In genomic region chr5:112747306-112747930, GRCm38 (mm10) we compare ENCODE assay signal across 19 mouse cellular contexts.
DNase-seq lines count a peak whose midpoint lies in the region; ATAC-seq and TF ChIP-seq lines count a peak whose summit lies in the region.
"Had no signal": no experiment of that assay in that cellular context is flagged by ENCODE, and none has a peak within 500 bp of the region (broad histone marks: within the 10 kb centered on the region; RNA-seq: fewer than 3 reads in every experiment).

No protein-coding gene starts in this region.

- no peak overlapping the region for H3K27ac ChIP-seq in limb, embryonic 11.5 days (replicated peaks; ENCODE audit: low read depth, low read length)
- H3K27ac ChIP-seq in limb, embryonic 10.5 days, result no peak overlapping the region
- H3K27ac ChIP-seq in forebrain, postnatal 0 days (ENCODE audit: low read depth, low read length), result no peak overlapping the region
- H3K27ac ChIP-seq in midbrain, embryonic 12.5 days (replicated peaks), result peak overlapping the region; percentile 35
- H3K27ac ChIP-seq in neural tube, embryonic 15.5 days (replicated peaks), result peak overlapping the region; percentile 77
- H3K27ac ChIP-seq: embryonic facial prominence, embryonic 13.5 days; liver, embryonic 12.5 days; stomach, embryonic 15.5 days had no signal

- 31% methylated on average over 8 of the region's 8 CpGs for WGBS in limb, embryonic 11.5 days
- WGBS in limb, embryonic 10.5 days, result 40% methylated on average over 8 of the region's 8 CpGs
- 22% methylated on average over 8 of the region's 8 CpGs for WGBS in forebrain, postnatal 0 days
- 67% methylated on average over 8 of the region's 8 CpGs for WGBS in midbrain, embryonic 12.5 days
- WGBS in neural tube, embryonic 15.5 days, result 22% methylated on average over 8 of the region's 8 CpGs

- ATAC-seq in limb, embryonic 11.5 days (ENCODE audit: insufficient number of reproducible peaks, low FRiP score, low TSS enrichment, low read depth), result no peak
- peak; percentile 69; the same call in 1 of the 2 replicates for ATAC-seq in forebrain, postnatal 0 days
- no peak for ATAC-seq in midbrain, embryonic 12.5 days (ENCODE audit: low FRiP score, low read depth)
- ATAC-seq in neural tube, embryonic 15.5 days (ENCODE audit: low FRiP score), result peak; percentile 50
- ATAC-seq: activated CD4-positive, CD25-positive, alpha-beta regulatory T cell, adult 4 months; inflammation-experienced regulatory T-cells, adult 6 months; liver, embryonic 12.5 days; Patski had no signal

- H3K36me3 ChIP-seq in limb, embryonic 11.5 days (ENCODE audit: control insufficient read depth, insufficient read depth, low read length), result no peaks in the 10 kb centered on the region
- no peaks in the 10 kb centered on the region for H3K36me3 ChIP-seq in limb, embryonic 10.5 days
- no peaks in the 10 kb centered on the region for H3K36me3 ChIP-seq in forebrain, postnatal 0 days (ENCODE audit: insufficient read depth)
- no peaks in the 10 kb centered on the region for H3K36me3 ChIP-seq in midbrain, embryonic 12.5 days
- H3K36me3 ChIP-seq in neural tube, embryonic 15.5 days, result no peaks in the 10 kb centered on the region
- H3K36me3 ChIP-seq: embryonic facial prominence, embryonic 13.5 days; liver, embryonic 12.5 days; stomach, embryonic 15.5 days had no signal

- H3K4me1 ChIP-seq in limb, embryonic 11.5 days (ENCODE audit: control insufficient read depth, insufficient read depth, low read length), result no peaks in the 10 kb centered on the region; the same call in 1 of the 2 replicates
- peaks cover 46% of the 10 kb centered on the region for H3K4me1 ChIP-seq in limb, embryonic 10.5 days
- H3K4me1 ChIP-seq in forebrain, postnatal 0 days (ENCODE audit: insufficient read depth), result peaks cover 7% of the 10 kb centered on the region
- peaks cover 21% of the 10 kb centered on the region for H3K4me1 ChIP-seq in midbrain, embryonic 12.5 days
- H3K4me1 ChIP-seq in neural tube, embryonic 15.5 days, result peaks cover 36% of the 10 kb centered on the region
- H3K4me1 ChIP-seq: embryonic facial prominence, embryonic 13.5 days; liver, embryonic 12.5 days; stomach, embryonic 15.5 days had no signal

- H3K9me3 ChIP-seq in limb, embryonic 11.5 days (ENCODE audit: control insufficient read depth, low read length), result no peaks in the 10 kb centered on the region
- no peaks in the 10 kb centered on the region for H3K9me3 ChIP-seq in limb, embryonic 10.5 days (replicated peaks)
- no peaks in the 10 kb centered on the region for H3K9me3 ChIP-seq in forebrain, postnatal 0 days (ENCODE audit: low read length)
- H3K9me3 ChIP-seq in midbrain, embryonic 12.5 days, result no peaks in the 10 kb centered on the region
- H3K9me3 ChIP-seq in neural tube, embryonic 15.5 days (replicated peaks), result no peaks in the 10 kb centered on the region
- H3K9me3 ChIP-seq: embryonic facial prominence, embryonic 13.5 days; stomach, embryonic 15.5 days had no signal

- DNase-seq in limb, embryonic 11.5 days (ENCODE audit: low spot score), result no peak
- DNase-seq in limb, embryonic 10.5 days (ENCODE audit: low spot score), result no peak
- DNase-seq in forebrain, postnatal 0 days, result no peak
- DNase-seq in retina, postnatal 1 day, result no peak
- DNase-seq in adrenal gland, postnatal 14 days, result no peak
- DNase-seq: adrenal gland, postnatal 36 days; cerebellum, adult 8-10 months; gastrocnemius, postnatal 10 days; lung, embryonic 14.5 days; right cerebral cortex, postnatal 14 days; thymus, adult 2 months had no signal

- peak overlapping the region; percentile 28; the same call in 1 of the 2 replicates for H3K4me2 ChIP-seq in limb, embryonic 11.5 days (ENCODE audit: low read depth, severe bottlenecking)
- no peak overlapping the region for H3K4me2 ChIP-seq in forebrain, postnatal 0 days (ENCODE audit: low read depth)
- no peak overlapping the region for H3K4me2 ChIP-seq in midbrain, embryonic 12.5 days (replicated peaks)
- H3K4me2 ChIP-seq in neural tube, embryonic 15.5 days, result peak overlapping the region; percentile 7; the same call in 1 of the 2 replicates
- H3K4me2 ChIP-seq: embryonic facial prominence, embryonic 13.5 days; liver, embryonic 12.5 days; lung, embryonic 14.5 days; stomach, embryonic 15.5 days had no signal

- no peak for TF ChIP-seq CTCF in forebrain, postnatal 0 days (IDR thresholded peaks at IDR 0.05; ENCODE audit: low read depth)

- H3K9ac ChIP-seq in limb, embryonic 11.5 days (ENCODE audit: low read length), result no peak overlapping the region
- no peak overlapping the region for H3K9ac ChIP-seq in forebrain, postnatal 0 days
- no peak overlapping the region for H3K9ac ChIP-seq in midbrain, embryonic 12.5 days (replicated peaks)
- no peak overlapping the region for H3K9ac ChIP-seq in neural tube, embryonic 15.5 days (replicated peaks)
- H3K9ac ChIP-seq: embryonic facial prominence, embryonic 13.5 days; liver, embryonic 12.5 days; lung, embryonic 14.5 days; stomach, embryonic 15.5 days had no signal

- no peaks in the 10 kb centered on the region for H3K27me3 ChIP-seq in limb, embryonic 11.5 days (ENCODE audit: control insufficient read depth, insufficient read depth, low read length)
- peaks cover 36% of the 10 kb centered on the region for H3K27me3 ChIP-seq in limb, embryonic 10.5 days (ENCODE audit: low read depth, poor library complexity, severe bottlenecking)
- H3K27me3 ChIP-seq in forebrain, postnatal 0 days (ENCODE audit: insufficient read depth, low read length), result no peaks in the 10 kb centered on the region
- no peaks in the 10 kb centered on the region for H3K27me3 ChIP-seq in midbrain, embryonic 12.5 days
- no peaks in the 10 kb centered on the region for H3K27me3 ChIP-seq in neural tube, embryonic 15.5 days (replicated peaks)
- H3K27me3 ChIP-seq: embryonic facial prominence, embryonic 13.5 days; stomach, embryonic 15.5 days had no signal

- no peak overlapping the region for H3K4me3 ChIP-seq in limb, embryonic 11.5 days (ENCODE audit: low read depth, low read length)
- no peak overlapping the region for H3K4me3 ChIP-seq in limb, embryonic 10.5 days
- no peak overlapping the region for H3K4me3 ChIP-seq in forebrain, postnatal 0 days (ENCODE audit: low read depth, low read length)
- no peak overlapping the region for H3K4me3 ChIP-seq in midbrain, embryonic 12.5 days
- no peak overlapping the region for H3K4me3 ChIP-seq in neural tube, embryonic 15.5 days (replicated peaks)
- H3K4me3 ChIP-seq: embryonic facial prominence, embryonic 13.5 days; liver, embryonic 12.5 days; stomach, embryonic 15.5 days had no signal

Comparison
In these comparisons a context has a peak if more than half of its experiments do, and no peak if none do; other contexts are left out.
1. ATAC-seq: peak in forebrain, postnatal 0 days (single experiment) and neural tube, embryonic 15.5 days (single experiment); none in limb, embryonic 11.5 days (single experiment) and midbrain, embryonic 12.5 days (single experiment).
2. H3K27ac ChIP-seq: peak in midbrain, embryonic 12.5 days (single experiment) and neural tube, embryonic 15.5 days (single experiment); none in limb, embryonic 11.5 days (single experiment), limb, embryonic 10.5 days (single experiment) and forebrain, postnatal 0 days (single experiment).
3. H3K4me2 ChIP-seq: peak in limb, embryonic 11.5 days (single experiment) and neural tube, embryonic 15.5 days (single experiment); none in forebrain, postnatal 0 days (single experiment) and midbrain, embryonic 12.5 days (single experiment).